Comparison of ENCODE assay signal across 27 mouse cellular contexts in the genomic region with DNA sequence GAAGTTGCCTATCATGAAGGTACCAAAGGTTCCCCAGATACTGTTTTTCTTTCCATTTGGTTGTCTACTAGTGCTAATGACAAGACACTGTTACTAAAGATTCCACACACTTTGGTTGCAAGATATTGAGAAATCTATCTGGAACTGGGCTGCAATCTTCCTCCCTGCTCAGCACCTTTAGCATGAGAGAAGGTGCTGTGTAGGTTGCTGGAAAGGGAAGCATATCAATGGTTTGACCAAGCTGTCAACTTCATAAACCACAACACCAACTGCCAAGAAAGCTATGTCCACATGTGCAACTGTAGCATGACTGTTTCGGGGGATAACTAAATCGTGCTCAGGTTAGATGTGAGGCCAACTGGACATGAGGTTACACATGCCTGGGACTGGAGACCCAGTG. TPM values are rescaled to one million over a fixed set of nuclear protein-coding genes. Genes with fewer than 3 reads are reported as not detected.
DNase-seq lines count a peak whose midpoint lies in the region; ATAC-seq and TF ChIP-seq lines count a peak whose summit lies in the region.
"Had no signal": no experiment of that assay in that cellular context is flagged by ENCODE, and none has a peak within 500 bp of the region (broad histone marks: within the 10 kb centered on the region; RNA-seq: fewer than 3 reads in every experiment).

No protein-coding gene starts in this region.

- no peaks in the 10 kb centered on the region for H3K36me3 ChIP-seq in liver, embryonic 14.5 days (replicated peaks; ENCODE audit: control insufficient read depth, insufficient read depth, low read depth)
- no peaks in the 10 kb centered on the region for H3K36me3 ChIP-seq in liver, embryonic 12.5 days
- H3K36me3 ChIP-seq: embryonic facial prominence, embryonic 13.5 days; embryonic facial prominence, embryonic 15.5 days; forebrain, embryonic 10.5 days; forebrain, embryonic 12.5 days had no signal

- H3K9ac ChIP-seq in liver, embryonic 14.5 days (replicated peaks), result no peak overlapping the region
- H3K9ac ChIP-seq in liver, embryonic 12.5 days, result no peak overlapping the region
- H3K9ac ChIP-seq: embryonic facial prominence, embryonic 13.5 days; embryonic facial prominence, embryonic 15.5 days; forebrain, embryonic 12.5 days had no signal

- no peak overlapping the region for H3K27ac ChIP-seq in liver, embryonic 14.5 days
- H3K27ac ChIP-seq in liver, embryonic 12.5 days, result no peak overlapping the region
- H3K27ac ChIP-seq: embryonic facial prominence, embryonic 13.5 days; embryonic facial prominence, embryonic 15.5 days; forebrain, embryonic 10.5 days; forebrain, embryonic 12.5 days had no signal

- no peak for ATAC-seq in liver, embryonic 14.5 days (ENCODE audit: insufficient read depth)
- no peak for ATAC-seq in liver, embryonic 12.5 days
- ATAC-seq in common myeloid progenitor, adult 5-6 weeks (replicated peaks; ENCODE audit: low read depth, poor library complexity, severe bottlenecking), result peak; percentile 77
- peak; percentile 84 to 88 for ATAC-seq in hematopoietic stem cell, adult 5-6 weeks (replicated peaks in 1 of 2; ENCODE audit: insufficient read depth in 1 of 2, low FRiP score in 2 of 2, low TSS enrichment in 1 of 2, low read depth in 1 of 2, poor library complexity in 2 of 2, severe bottlenecking in 2 of 2)
- peak; percentile 91 for ATAC-seq in megakaryocyte progenitor cell, adult 5-6 weeks (replicated peaks; ENCODE audit: poor library complexity)
- ATAC-seq: forebrain, embryonic 14.5 days; forebrain, embryonic 16.5 days had no signal

- TF ChIP-seq CTCF in liver, embryonic 14.5 days (IDR thresholded peaks at IDR 0.05; ENCODE audit: low read depth), result no peak

- 0 out of 4 replicates have a peak, but pooled peaks cover 0 to 2% of the 10 kb centered on the region in 2 experiments for H3K4me1 ChIP-seq in liver, embryonic 14.5 days (replicated peaks; ENCODE audit: control insufficient read depth in 2 of 2, insufficient read depth in 2 of 2, low read length in 1 of 2)
- H3K4me1 ChIP-seq in liver, embryonic 12.5 days, result no peaks in the 10 kb centered on the region
- H3K4me1 ChIP-seq: embryonic facial prominence, embryonic 13.5 days; embryonic facial prominence, embryonic 15.5 days; forebrain, embryonic 10.5 days; forebrain, embryonic 12.5 days had no signal

- WGBS in liver, embryonic 14.5 days (ENCODE audit: insufficient replicate concordance), result 18% methylated on average over 2 of the region's 2 CpGs
- 33% methylated on average over 2 of the region's 2 CpGs for WGBS in liver, embryonic 12.5 days (ENCODE audit: insufficient replicate concordance)

- H3K9me3 ChIP-seq in liver, embryonic 14.5 days (ENCODE audit: control insufficient read depth, low read length), result no peaks in the 10 kb centered on the region
- no peaks in the 10 kb centered on the region for H3K9me3 ChIP-seq in liver, embryonic 12.5 days (replicated peaks)
- H3K9me3 ChIP-seq: embryonic facial prominence, embryonic 13.5 days; embryonic facial prominence, embryonic 15.5 days; forebrain, embryonic 10.5 days; forebrain, embryonic 12.5 days had no signal

- no peak for DNase-seq in liver, embryonic 14.5 days (ENCODE audit: low read depth in 3 of 3, low spot score in 3 of 3)
- no peak for DNase-seq in frontal cortex, postnatal 25 days (ENCODE audit: low spot score in 2 of 2)
- no peak for DNase-seq in urinary bladder, postnatal 4 days (ENCODE audit: low spot score in 2 of 2)
- DNase-seq in right cerebral cortex, postnatal 25 days, result no peak
- DNase-seq: adrenal gland, adult 2 months; adrenal gland, postnatal 14 days; adrenal gland, postnatal 36 days; cerebellum, adult 11 months; cerebellum, adult 18-20 months; cerebellum, adult 9-10 months; cerebellum, postnatal 10 days; cerebellum, postnatal 25 days; embryo, embryonic 11 days had no signal

- no peak overlapping the region for H3K4me2 ChIP-seq in liver, embryonic 14.5 days (ENCODE audit: low read depth)
- no peak overlapping the region for H3K4me2 ChIP-seq in liver, embryonic 12.5 days
- H3K4me2 ChIP-seq: embryonic facial prominence, embryonic 13.5 days; embryonic facial prominence, embryonic 15.5 days; forebrain, embryonic 12.5 days had no signal

- peak; percentile 34 for TF ChIP-seq EP300 in liver, embryonic 14.5 days (IDR thresholded peaks at IDR 0.05; ENCODE audit: low read depth)

- no peaks in the 10 kb centered on the region for H3K27me3 ChIP-seq in liver, embryonic 14.5 days (ENCODE audit: control insufficient read depth, insufficient read depth, low read length)
- no peaks in the 10 kb centered on the region for H3K27me3 ChIP-seq in liver, embryonic 12.5 days (replicated peaks)
- H3K27me3 ChIP-seq: embryonic facial prominence, embryonic 13.5 days; embryonic facial prominence, embryonic 15.5 days; forebrain, embryonic 12.5 days had no signal

- H3K4me3 ChIP-seq in liver, embryonic 14.5 days (ENCODE audit: insufficient read depth in 1 of 2, low read depth in 2 of 2, low read length in 2 of 2), result no peak overlapping the region
- no peak overlapping the region for H3K4me3 ChIP-seq in liver, embryonic 12.5 days
- H3K4me3 ChIP-seq: embryonic facial prominence, embryonic 13.5 days; embryonic facial prominence, embryonic 15.5 days; erythroblast, embryonic 14.5 days; forebrain, embryonic 10.5 days; forebrain, embryonic 12.5 days had no signal

RNA-seq across cellular contexts. Expression of gene 4933416C03Rik, which starts 7.7 kb away (rescaled TPM):
- polyA plus RNA-seq in liver, embryonic 14.5 days (2012; rRNA removed), result not detected in 2 replicates
- not detected in 2 replicates for polyA plus RNA-seq in liver, embryonic 14.5 days (2014; fragmentation: Nextera tagmentation; extraction: Ambion mirVana)
- polyA plus RNA-seq in liver, embryonic 12.5 days (2016; fragmentation: Nextera tagmentation; extraction: Ambion mirVana), result not detected in 2 replicates
- not detected in 2 replicates for total RNA-seq in common myeloid progenitor, adult 5-6 weeks (2017)
- total RNA-seq in hematopoietic stem cell, adult 5-6 weeks (2017), result not detected in 2 replicates
- total RNA-seq in megakaryocyte progenitor cell, adult 5-6 weeks (2015), result not detected in 2 replicates
- not detected in 2 replicates for total RNA-seq in megakaryocyte progenitor cell, adult 5-6 weeks (2017)
- total RNA-seq: adrenal gland, adult 2 months; adrenal gland, postnatal 14 days; adrenal gland, postnatal 36 days; MEL had no signal
- polyA plus RNA-seq: adrenal gland, adult 2 months; C2C12; embryonic facial prominence, embryonic 11.5 days; embryonic facial prominence, embryonic 13.5 days; embryonic facial prominence, embryonic 15.5 days; erythroblast, embryonic 14.5 days; forebrain, embryonic 10.5 days; forebrain, embryonic 12.5 days; forebrain, embryonic 14.5 days had no signal

Comparison
In these comparisons a context has a peak if more than half of its experiments do, and no peak if none do; other contexts are left out.
1. ATAC-seq: peak in common myeloid progenitor, adult 5-6 weeks (single experiment), hematopoietic stem cell, adult 5-6 weeks (2 of 2) and megakaryocyte progenitor cell, adult 5-6 weeks (single experiment); none in liver, embryonic 14.5 days (single experiment) and liver, embryonic 12.5 days (single experiment).